Mouse (Mus musculus) testis, adult 2 months (tissue): ENCODE data around the gene Fam169b. TPM values are rescaled to one million over a fixed set of nuclear protein-coding genes. Genes with fewer than 3 reads are reported as not detected.

ENCODE experiments used
- H3K27ac ChIP-seq: fragments of 200-500 bp; 2 replicates; pipeline ENCODE4 v1.5.1; 2012; ENCODE audit warnings: low read depth, low read length; ENCODE audit not compliant: control insufficient read depth, insufficient read depth
- H3K27me3 ChIP-seq: fragments of 200-500 bp; 2 replicates; pipeline ENCODE4 v1.6.1; 2012; ENCODE audit warnings: mild to moderate bottlenecking, low read length, moderate library complexity; ENCODE audit not compliant: control insufficient read depth, insufficient read depth
- H3K36me3 ChIP-seq: fragments of 200-500 bp; 2 replicates; pipeline ENCODE4 v1.6.1; 2012; ENCODE audit warnings: mild to moderate bottlenecking, low read length; ENCODE audit not compliant: control insufficient read depth, insufficient read depth
- H3K4me1 ChIP-seq: fragments of 200-500 bp; 2 replicates; pipeline ENCODE4 v1.6.1; 2012; ENCODE audit warnings: low read length; ENCODE audit not compliant: control insufficient read depth, insufficient read depth
- H3K4me3 ChIP-seq: fragments of 200-500 bp; 2 replicates; pipeline ENCODE4 v1.5.1; 2012; ENCODE audit warnings: low read depth, mild to moderate bottlenecking, low read length, moderate library complexity, mixed read lengths; ENCODE audit not compliant: control insufficient read depth
- CTCF ChIP-seq: fragments of 200-500 bp; IDR thresholded peaks from 2 replicates; pipeline ENCODE4 v1.5.1; 2012; ENCODE audit warnings: low read depth, mild to moderate bottlenecking, inconsistent platforms, low read length, moderate library complexity; ENCODE audit not compliant: control insufficient read depth, insufficient read depth, insufficient replicate concordance
- POLR2A ChIP-seq: fragments of 200-500 bp; IDR thresholded peaks from 2 replicates; pipeline ENCODE4 v1.6.1; 2012; ENCODE audit warnings: low read depth, mild to moderate bottlenecking, inconsistent platforms, low read length, moderate library complexity; ENCODE audit not compliant: control insufficient read depth
- polyA plus RNA-seq: library from polyadenylated mRNA; depleted of rRNA; stranded (reverse); fragments of >200 nt; gene quantifications from 2 replicates; pipeline ENCODE4 v1.2.3, GENCODE M21; 2012

Fam169b gene
- polyA plus RNA-seq, 1 experiment, result 0.78 TPM

GRCm38 (mm10) chr7:68298381-68299076 lies 24.9 kb downstream of the Fam169b start:
- Histone ChIP-seq H3K36me3 (no peaks in the 10 kb centered on the region), H3K27ac (no peak overlapping the region), H3K4me3 (no peak overlapping the region), H3K27me3 (no peaks in the 10 kb centered on the region), H3K4me1 (no peaks in the 10 kb centered on the region; the same call in 1 of the 2 replicates)
- TF ChIP-seq POLR2A (no peak), CTCF (no peak)

DNA sequence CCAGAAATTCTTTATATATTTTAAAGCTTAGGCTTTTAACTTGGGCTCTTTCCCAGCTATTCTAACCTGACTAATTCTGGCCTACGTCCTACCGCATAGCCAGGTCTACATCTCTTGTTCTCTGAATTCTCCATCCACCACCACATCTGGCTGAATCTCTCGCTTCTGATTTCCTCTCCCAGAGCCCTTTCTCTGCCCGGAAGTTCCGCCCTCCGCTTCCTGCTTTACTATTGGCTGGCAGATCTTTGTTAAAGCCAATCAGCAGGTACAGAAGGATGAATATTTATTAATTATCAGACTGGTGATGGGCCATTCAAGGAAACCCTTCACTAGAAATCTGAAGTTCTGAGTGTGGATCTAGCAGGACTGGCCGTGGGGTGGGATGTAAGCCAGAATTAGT lies 27.5 kb downstream of the Fam169b start:
- no peak for TF ChIP-seq POLR2A
- TF ChIP-seq CTCF, result no peak
- H3K36me3 ChIP-seq, result no peaks in the 10 kb centered on the region
- H3K27me3 ChIP-seq, result no peaks in the 10 kb centered on the region
- no peak overlapping the region for H3K27ac ChIP-seq
- H3K4me3 ChIP-seq, result no peak overlapping the region
- H3K4me1 ChIP-seq, result no peaks in the 10 kb centered on the region; the same call in 1 of the 2 replicates

DNA sequence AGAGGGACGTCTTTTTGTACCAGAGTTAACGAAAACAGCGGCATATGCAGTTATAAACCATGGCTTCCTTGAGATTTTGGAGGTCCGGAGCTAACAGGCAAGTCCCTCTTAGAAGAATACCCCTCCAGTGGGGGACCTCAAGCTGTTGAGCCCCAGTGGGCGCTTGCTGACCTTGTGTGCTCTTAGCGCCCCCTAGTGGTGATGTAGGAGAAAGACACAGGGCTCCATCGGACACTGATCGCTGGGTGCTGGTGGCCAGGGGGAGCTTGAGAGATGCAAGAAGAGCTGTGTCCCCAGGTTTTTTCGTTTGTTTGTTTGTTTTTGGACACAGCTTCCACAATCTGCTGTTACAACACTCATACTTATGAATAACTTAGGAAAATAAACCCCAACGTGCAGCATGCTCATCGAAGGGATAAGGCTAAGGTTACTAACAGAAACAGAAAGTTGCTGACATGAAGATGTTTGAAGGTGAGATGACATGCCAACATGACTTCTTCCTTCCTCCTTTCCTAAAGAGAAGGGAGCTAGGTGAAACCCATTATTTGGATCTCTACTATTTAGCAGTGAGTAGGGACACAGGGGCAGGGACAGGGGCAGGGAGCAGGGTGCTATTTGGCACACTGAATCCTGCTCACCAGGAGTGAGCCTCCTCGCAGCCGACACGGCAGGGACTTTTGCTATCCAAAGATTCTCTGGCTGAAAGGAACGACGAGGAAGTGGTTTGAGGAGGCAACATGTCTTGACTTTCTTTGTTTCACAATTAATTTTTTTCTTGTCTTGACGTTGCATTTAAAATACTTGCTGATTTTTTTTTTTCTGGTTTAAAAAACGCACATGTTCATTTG lies 29.2 kb downstream of the Fam169b start:
- no peaks in the 10 kb centered on the region for H3K36me3 ChIP-seq
- no peaks in the 10 kb centered on the region; the same call in 1 of the 2 replicates for H3K4me1 ChIP-seq
- H3K4me3 ChIP-seq, result no peak overlapping the region; the same call in 1 of the 2 replicates
- TF ChIP-seq POLR2A (no peak), CTCF (peak; percentile 98)
- H3K27me3 ChIP-seq, result no peaks in the 10 kb centered on the region
- no peak overlapping the region for H3K27ac ChIP-seq

- H3K27ac ChIP-seq, result no peak overlapping the region
These were observed 30.0 kb downstream of the Fam169b start for GRCm38 (mm10) chr7:68303685-68304084.

DNA sequence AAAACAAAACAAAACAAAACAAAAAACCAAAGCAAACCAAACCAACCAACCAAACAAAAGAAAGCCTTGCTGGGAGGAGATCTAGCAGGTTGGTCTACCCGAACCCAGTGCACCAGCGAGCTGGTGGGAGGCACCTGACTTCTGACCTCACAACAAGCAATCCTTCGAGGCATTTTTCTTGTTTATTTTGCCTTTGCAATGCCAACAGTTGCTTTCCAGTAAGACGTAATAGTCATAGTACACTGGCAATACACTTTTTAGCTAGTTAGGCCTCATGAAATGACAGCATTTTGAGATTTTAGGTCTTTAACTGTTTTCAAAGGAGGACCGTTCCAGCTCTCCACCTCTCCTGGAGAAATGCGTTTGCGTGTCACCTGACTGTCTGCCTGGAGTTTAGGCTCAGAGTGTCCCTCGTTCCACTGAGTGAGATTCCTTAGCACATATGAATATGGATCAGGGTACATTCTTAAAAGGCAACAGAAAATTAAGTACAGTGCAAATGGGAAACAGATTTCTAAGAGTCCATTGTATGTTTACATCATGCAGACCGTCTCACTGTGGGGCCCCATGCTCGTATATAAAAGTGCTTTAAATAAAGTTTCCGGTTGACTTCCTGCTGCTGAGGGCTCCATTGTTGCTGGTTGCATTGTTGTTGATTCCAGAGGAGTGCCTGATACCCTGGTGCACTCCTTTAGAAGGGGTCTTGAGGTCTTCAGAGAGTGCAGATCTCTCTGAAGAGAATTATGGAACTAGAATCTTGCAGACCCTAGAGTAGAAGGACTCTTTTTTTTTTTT lies 32.3 kb downstream of the Fam169b start:
- no peak overlapping the region for H3K4me3 ChIP-seq
- H3K36me3 ChIP-seq, result no peaks in the 10 kb centered on the region
- TF ChIP-seq POLR2A (no peak), CTCF (no peak)
- no peaks in the 10 kb centered on the region for H3K27me3 ChIP-seq
- no peaks in the 10 kb centered on the region; the same call in 1 of the 2 replicates for H3K4me1 ChIP-seq
- H3K27ac ChIP-seq, result no peak overlapping the region

More at GRCm38 (mm10) chr7:68303685-68304084, 30.0 kb downstream of the Fam169b start:
- H3K27me3 ChIP-seq, result no peaks in the 10 kb centered on the region
- H3K4me3 ChIP-seq, result no peak overlapping the region
- no peaks in the 10 kb centered on the region for H3K36me3 ChIP-seq
- TF ChIP-seq CTCF (no peak), POLR2A (no peak)
- no peaks in the 10 kb centered on the region; the same call in 1 of the 2 replicates for H3K4me1 ChIP-seq

DNA sequence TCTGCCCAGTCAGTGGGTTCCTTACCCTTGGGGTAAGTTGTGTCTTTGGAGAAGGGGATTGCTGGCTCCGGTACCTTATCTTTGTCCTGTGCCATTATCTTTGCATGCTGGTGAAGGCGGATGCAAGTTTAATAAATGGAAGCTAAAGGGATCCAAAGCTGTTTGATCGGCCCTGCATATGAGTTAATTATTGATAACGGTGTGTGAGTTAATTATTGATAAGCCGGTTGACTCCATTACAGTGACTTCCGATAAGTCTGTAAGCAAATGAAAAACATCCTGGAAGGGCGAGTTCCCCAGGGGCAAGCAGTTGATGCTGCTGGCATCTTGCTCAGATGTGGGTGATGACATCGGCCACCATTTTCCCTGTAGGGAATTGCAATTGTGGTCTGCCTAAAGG lies 33.1 kb downstream of the Fam169b start:
- Histone ChIP-seq H3K4me1 (no peaks in the 10 kb centered on the region), H3K27ac (no peak overlapping the region), H3K4me3 (no peak overlapping the region), H3K27me3 (no peaks in the 10 kb centered on the region), H3K36me3 (no peaks in the 10 kb centered on the region)
- TF ChIP-seq CTCF, result no peak
- TF ChIP-seq POLR2A, result no peak
